Mouse (Mus musculus) forelimb bud, embryonic 11.5 days (tissue): ENCODE results near the gene Atp1a2.

Source experiments
- DNase-seq: peaks from one replicate; pipeline ENCODE4 v3.0.0-alpha.2; 2012; ENCODE audit warnings: low read depth, low spot score

Atp1a2 gene

DNA sequence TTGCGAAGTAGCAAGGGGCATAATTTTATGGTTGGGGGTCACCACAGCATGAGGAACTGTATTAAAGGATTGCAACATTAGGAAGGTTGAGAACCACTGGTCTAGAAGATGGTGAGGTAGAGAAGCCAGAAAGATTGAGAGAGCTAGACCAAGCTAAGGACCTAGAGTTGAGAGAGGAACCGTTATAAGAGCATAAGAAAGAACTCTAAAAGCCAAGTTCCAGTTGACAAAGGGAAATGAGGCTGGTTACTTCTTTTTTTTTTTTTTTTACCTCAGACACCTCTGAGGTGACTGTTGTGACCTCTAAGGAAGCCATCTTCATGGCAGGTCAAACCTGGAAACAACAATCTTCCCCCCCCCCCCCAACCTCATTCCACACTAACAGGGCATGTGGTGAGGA lies 7.3 kb upstream of the Atp1a2 start:
- no peak for DNase-seq

DNA sequence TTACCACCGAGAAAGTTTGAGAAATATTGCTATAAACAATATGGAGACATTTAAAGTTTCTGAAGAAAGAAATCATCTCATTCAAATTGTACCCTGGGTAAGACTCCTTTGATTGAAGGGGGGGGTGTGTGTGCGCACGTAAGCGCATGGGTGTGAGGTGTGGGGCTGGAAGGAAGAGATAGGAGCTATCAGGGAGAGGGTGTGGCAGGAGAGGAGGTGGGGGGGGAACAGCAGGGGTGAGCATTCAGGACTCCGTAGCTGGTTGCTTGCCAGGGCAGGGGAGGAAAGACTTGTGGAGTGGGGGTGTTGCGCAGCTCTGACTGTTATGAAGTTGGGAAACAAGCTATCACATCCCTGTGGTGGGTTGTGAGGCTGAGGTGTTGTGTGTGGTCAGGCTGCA lies 6.6 kb upstream of the Atp1a2 start:
- DNase-seq, result no peak

DNA sequence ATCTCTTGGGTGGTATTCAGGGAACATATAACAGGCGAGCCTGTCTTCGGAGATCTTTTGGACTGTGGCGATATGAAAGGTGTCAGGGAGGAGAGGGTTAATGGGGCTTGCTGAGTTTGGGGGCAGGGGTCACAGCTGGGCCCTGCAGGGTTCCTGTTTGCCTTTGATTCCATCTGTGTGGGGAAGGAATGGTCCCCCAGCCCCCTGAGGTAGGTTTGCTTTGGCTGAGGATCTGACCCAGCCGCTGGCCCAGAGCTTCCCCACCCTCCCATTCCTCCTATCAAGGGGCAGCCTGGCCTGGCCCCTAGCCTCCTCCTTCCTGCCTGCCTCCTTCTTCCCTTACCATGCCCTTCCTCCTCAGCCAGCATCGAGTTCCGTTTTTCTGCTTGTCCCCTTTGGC lies 5.0 kb upstream of the Atp1a2 start:
- DNase-seq, result no peak

DNA sequence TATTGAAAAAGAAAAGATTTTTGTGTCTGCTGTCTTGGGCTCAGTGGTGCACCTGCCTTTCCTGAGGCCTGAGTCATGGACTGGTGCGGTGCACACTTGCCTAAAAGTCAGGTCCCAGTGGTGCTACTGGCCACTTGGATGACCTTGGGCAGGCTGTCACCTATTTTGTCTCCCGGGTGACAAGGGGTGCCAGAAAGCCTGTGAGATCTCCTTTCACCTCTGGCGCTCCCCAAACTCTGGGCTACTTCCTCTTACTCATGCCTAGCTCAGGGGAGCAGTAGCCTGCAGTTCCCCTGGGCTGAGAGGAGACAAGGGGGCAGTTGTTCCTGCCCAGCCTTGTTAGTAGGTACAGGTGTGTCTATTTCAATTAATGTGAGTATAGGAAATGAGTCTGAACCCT lies 4.4 kb upstream of the Atp1a2 start:
- DNase-seq, result no peak

DNA sequence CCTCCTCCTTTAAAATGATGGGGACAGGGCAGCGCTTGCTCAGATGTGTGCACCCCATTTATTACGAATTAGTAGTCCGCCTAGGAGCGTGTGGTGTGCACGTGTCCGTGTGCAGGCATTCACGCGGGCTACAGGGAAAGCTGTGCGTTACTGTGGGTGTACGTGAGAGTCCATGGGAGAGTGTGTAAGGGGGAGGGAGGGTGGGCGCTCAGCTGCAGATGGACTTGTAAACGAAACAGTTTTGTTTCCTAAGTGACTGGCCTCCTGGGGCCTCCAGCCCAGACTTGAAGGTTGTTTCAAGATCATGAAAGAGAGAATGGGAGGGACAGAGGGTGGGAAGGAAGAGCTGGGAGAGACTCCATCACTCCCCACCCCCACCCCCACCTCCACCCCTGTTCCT lies 3.3 kb upstream of the Atp1a2 start:
- no peak for DNase-seq

DNA sequence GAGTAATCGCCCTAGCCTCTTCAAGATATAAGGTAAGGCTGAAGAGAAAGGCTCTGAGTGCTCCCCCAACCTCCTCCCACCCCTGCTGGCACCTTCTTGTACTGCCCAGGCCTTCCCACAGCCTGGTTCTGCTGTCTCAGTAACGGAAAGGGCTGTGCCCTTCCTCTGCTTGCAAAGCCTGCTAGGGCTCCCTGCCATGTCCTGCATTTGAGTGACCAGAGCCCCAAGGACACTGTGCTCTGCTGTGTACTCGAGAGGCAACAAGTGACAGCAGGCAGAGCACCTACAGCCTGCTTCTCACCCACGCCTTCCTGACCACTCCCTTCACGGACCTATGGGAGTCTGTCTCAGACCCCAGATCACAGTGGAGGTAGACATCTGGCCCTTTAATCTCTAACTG lies 2.4 kb upstream of the Atp1a2 start:
- DNase-seq, result no peak

DNA sequence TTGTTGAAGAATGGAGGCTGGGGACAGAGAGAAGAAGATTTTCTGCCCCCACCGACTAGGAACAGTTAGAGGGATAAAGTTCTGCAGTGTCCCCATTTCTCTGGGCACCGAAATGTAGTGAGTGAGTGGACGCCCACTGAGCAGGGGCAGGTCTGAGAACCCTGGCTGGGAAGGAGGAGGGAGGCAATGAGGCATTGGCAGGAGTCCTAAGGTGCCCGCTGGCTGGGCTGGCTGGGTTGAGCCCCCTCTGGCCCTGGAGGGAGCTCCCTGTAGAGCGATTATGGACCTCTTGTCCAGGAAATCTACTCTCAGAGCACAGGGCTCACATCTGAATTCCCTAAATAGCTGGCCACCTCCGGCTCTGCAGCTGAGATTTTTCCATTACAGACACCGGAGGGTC lies 1.7 kb upstream of the Atp1a2 start:
- DNase-seq, result no peak

DNA sequence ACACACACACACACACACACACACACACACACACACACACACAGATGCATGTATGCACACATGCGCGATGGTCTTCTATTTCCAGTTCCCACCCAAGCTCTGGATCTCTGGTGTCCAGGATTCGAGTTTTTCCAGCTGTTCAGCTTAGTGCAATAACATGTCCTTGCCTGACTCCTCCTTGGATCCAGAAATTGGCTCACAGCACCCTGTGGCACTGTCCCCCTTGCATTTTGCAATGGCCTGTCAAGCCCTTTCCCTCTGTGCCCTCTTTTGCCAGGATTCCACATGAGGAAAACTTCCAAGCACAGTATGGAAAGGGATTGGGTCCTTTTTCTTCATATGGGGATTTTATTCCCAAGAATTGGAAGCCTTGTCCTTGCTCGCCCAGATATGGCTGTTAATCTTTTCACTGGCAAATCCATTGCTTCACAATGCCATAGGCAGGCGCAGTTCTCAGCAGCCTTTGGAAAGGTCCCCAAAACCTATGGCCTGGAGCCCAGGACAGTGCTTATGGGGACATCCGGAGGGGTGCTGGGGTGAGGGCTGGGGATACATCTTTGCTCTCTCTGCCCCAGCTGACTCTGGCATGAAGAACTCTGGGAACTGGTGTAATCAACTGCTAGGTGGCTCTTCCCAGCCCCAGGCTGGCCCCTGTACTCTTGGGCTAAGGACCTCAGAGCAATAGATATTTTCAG lies 901 bp downstream of the Atp1a2 start:
- no peak for DNase-seq

DNA sequence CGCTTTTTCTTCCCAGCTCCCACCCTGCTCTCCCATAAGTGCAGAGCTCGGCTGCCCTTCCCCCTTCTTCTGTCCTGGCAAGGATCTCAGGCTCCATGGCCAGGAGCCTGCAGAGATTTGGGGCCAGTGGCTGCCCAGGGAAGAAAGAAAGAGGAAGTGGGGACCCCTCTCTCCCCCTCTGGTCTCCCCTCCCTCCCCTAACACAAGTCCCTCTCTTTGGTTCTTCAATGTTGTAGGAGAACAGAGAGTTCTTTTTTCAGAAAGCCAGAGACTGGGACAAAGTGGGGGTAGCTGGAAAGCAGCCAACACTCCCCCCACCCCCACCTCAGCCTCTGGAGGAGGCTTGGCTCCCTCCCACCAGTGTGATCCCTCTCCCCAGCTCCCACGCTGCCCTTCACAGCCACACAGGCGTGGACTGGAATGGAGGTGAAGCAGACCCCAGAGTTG lies 2.1 kb downstream of the Atp1a2 start:
- DNase-seq, result no peak

DNA sequence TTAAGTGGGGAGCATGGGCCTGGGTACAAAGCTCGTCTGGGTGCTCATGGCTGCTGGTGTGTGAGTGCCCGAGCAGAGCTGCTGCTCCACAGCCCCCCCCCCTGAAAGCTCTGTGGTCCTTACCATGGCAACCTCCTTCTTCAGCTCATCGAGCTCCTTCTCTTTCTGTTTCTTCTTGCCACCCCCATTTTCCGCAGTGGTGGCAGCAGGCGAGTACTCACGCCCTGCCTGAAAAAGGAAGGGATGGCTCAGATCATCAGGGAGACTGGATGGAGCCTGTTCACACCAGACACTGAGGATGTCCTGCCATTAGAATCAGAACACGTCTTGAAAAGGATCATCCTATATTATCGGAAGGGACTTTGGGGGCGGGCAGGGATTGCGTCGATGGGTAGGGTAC lies 4.4 kb downstream of the Atp1a2 start:
- DNase-seq, result no peak

DNA sequence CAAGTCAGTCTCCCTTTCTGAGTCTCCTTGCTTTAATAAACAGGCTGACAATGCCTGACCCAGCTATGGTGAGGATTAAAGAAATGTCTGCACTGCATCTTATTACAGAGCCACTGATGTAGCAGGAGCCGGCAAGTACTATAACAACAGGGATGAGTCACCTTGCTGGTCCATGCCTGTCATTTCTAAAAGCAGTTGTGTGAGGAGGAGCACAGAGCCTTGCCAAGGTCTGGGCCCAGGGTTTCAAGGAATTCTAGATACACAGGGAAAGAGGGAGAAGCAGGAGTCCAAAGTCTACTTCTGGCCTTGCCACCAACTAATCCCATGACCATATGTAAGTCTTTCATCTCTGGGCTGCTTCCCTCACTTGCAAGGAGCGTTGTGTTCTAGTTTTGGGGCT lies 5.0 kb downstream of the Atp1a2 start:
- DNase-seq, result no peak

DNA sequence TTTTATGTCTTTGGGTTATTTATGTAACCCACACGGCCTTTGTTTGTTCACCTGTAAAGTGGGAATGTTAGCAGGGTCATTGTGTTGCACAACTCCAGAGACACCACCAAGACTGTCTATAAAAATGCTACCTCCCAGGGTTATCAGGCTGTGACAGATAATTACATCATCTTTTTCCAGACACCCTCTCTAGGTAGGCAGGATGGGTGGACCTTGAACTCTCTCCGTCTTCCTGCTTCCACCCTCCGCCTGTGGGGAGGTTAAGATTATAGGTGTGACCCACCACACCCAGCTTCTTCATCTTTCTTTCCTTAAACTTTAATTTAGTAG lies 8.3 kb downstream of the Atp1a2 start:
- DNase-seq, result no peak

DNA sequence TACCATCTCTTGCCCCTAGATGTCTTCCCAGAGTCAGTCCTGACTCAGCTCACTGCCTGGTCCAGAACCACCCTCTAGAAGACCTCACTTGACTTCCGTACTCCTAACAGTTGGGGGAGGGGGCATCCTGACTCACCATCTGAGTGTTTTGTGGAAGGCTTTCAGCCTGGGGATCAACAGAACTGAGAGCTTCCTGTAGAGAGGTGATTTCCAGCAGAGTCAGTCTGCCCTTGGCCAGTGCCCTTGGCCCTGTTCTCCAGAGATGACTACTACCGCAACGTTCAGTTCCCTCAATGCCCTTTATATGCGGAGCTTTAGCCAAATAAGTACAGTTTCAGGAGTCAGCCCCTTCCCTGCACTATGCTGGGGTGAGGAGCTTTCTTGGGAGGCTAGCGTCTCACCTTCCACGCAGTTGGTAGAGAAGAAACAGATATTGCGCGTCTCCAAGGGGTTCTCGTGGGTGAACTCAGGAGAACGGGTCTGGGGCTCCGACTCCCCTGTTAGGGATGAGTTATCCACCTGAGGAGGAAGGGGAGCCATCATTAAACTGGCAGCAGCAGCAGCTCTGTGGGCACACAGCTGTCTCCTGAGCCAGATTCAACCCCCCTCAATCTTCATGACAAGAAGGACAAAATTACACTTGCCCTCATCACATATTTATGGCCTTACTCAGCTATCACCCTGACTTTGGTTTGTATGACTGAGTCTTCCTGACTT lies 8.8 kb downstream of the Atp1a2 start:
- no peak for DNase-seq

DNA sequence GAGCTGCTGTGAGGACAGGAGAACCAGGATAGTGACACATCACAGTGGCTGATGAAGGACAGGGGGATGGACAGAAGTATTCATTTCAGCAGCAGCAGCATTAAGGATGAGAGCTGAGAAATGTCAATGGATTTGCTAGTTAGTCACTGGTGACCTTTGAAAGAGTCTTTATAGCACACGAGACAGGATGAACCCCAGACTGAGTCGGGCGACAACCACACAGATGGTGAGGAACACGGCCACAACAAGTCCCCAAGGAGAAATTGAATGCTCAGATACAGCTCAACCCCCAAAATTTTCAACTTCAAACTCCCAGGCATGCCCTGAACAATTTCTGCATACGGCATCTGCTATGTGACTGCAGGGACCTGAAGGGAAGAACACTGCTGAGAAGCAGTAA lies 11.1 kb downstream of the Atp1a2 start:
- no peak for DNase-seq

DNA sequence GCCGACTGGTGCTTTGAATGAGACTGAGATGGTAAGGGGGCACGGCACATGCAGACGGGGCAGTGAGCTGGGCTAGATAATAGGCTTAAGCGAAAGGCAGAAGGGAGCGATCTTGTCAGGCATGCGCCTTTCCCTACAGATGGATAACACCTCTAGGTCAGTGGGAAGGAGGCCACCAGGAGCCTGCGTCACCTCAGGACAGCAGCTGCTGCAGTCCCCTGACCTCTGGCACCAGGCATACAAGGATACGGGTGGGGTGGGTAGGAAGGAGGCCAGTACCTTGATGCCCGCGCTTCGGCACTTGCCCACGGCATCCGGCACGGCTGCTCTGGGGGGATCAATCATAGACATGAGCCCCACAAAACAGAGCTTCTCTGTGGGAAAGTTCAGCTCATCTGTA lies 13.6 kb downstream of the Atp1a2 start:
- DNase-seq, result no peak

DNA sequence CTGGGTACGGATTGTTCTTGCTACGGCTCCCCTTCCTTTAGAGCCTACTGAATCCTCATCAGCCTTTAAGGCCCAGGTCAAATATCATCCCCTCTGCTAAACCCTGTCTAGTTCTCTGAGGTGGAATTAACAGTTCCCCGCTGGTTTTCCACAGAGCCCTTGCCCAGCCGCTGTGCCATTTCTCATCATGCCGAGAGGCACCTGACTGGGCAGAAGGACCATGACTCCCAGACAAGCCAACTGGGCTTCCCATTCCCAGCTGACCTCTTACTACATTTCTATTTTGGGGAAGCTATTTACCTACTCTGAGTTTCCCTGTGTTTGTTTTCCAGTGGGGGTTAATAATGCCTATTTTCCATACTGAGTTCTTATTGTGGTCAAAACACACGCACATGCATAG lies 14.8 kb downstream of the Atp1a2 start:
- DNase-seq, result no peak

DNA sequence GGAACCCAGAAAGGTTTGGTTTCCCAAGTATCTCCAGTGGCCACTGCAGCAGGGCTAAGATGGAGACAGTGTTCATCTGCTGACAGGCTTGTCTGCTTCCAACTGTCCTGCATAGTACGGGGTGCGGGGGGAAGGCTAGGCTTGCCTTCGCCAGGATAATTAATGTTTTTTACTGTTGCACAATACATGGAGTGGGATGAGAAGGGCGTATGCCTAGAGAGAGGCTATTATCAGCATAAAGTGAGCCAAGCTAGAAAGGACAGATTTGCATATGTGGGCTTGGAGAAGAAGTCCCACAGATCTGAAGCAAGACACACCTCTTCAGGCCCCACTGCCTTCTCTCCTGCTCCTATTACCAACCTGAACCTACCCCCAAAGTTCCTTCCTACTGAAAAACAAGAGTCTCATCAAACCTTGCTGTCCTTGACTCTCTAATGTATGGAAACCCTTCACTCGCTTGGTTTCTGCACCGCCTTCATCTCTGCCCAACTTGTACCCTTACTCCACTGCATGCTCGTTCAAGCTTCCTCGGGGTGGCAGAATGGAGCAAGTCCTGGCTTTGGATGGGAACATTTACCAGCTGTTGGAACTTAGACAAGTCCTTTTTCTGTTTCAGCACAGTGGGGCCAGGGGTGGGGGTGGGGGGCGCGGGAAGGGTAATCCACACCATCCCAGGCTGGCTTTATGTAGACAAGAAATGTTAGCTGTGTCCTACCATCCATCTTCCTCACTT lies 16.2 kb downstream of the Atp1a2 start:
- no peak for DNase-seq

DNA sequence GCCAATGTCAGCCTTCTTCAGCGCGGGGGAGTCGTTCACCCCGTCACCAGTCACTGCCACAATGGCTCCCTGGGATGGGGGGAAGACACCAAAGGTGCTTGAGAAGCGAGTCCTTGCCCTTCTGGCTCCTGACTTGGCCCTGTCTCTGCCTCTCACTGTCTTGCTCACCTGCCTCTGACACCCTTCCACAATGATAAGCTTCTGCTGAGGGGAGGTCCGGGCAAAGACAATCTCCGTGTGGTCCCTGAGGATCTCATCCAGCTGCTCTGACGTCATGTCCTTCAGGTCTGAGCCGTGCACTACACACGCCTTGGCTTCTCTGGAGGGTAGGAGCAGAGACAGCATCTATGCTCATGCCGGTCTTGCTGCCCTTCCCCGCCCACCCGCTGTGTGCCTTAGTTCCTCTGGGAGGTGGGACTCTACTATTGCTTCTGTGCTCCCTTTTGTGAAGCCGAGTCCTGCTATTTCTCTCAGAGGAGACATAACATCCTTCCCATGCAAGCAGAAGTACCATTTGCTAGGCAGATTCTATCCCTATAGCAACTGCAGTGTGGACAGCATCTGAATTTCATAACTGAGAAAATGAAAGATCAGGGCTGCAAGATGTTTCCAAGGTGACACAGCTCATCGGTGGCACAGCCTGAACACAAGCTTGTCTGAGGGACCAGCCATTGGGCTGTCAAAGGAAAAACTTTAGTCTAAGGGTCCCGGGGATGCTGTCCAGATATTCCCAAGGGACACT lies 17.9 kb downstream of the Atp1a2 start:
- no peak for DNase-seq

DNA sequence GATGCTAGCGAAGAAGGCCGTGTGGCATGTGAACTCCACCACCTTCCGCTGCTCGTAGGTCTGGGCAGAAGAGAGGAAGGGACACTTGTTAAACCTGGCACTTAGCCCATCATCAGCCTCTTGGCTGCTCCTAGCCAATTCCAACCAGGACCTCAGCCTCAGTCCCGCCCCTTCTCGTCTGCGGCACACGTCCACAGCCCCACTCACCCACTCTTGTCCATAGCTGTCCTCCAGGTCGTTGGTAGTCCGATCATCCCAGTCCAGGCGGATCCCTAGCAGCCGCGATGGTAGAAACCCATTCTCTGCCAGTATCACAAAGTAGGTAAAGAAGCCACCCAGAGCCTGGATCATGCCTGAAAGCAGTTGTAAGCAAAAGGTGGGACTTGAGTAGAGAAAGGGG lies 19.5 kb downstream of the Atp1a2 start:
- no peak for DNase-seq

DNA sequence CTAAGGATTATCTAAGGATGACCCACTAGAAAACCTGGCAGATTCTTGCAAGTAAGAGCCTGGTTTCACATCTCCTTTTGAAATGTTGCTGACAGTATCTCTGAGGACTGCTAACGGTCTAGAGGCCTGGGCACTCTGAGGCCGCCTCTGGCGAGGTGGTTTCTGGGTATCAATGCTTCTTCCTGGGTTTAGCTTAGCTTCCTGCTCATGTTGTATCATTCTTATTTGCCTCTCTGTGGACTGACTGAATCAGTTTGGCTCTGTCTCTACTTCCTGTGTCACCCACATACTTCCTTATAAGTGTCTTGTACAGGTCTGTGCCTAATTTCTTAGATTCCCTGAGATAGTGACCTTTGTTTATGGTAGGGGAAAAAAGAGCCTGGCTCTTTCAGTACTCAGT lies 20.7 kb downstream of the Atp1a2 start:
- no peak for DNase-seq

DNA sequence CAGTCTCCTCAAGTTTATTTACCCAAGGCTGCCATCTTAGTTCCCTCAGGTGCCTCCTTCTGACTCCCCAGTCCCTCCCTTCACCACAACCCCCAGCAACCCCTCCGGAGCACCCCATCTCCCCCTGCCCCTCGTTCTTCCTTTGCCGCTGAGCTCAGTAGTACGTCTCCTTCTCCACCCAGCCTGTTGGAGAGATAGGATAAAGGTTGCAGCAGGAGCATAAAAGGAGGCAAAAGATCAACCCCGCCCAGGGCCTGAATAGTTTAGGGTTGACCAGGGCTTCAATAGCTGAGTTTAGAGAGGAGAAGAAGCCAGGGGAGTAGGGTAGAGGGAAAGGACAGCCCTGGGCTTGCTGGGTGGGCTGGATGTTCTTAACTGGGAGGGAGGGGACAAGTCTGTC lies 23.3 kb downstream of the Atp1a2 start:
- no peak for DNase-seq

DNA sequence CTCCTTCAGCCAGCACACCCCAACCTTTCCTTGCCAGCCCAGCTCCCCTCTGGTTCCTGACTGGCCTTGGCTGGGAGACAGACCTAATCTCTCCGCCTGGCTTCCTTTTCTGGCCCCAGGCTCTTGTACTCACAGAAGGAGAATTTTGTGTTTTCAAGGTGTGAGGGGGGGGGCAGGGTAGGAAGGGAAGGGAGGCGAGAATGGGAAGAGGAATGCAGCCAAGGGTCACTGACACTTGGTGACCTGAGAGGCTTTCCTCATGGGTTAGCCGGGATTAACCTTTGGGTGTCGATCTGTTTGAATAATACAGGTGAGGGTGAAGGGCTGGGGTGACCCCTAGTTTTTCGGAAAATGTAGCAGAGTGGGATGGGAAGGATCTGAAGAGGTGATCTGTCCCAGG lies 23.7 kb downstream of the Atp1a2 start:
- DNase-seq, result no peak
